Mouse (Mus musculus): ENCODE measurements around the gene Sept1. TPM values are rescaled to one million over a fixed set of nuclear protein-coding genes. Genes with fewer than 3 reads are reported as not detected.
"Not testable (repeated sequence)": the region's sequence is repeated elsewhere in the genome, so short reads cannot be mapped to it uniquely, and the experiment has no call there.

Gene Sept1
- polyA plus RNA-seq, 1 experiment from 2014 or later = 26.5 TPM

- Histone ChIP-seq H3K4me1 (replicated peaks; ENCODE audit: control insufficient read depth, insufficient read depth, low read length) (peaks cover 21% of the 10 kb centered on the region), H3K4me3 (replicated peaks; ENCODE audit: low read length) (no peak overlapping the region), H3K4me2 (ENCODE audit: low read length) (no peak overlapping the region), H3K9ac (replicated peaks; ENCODE audit: low read depth, low read length) (no peak overlapping the region), H3K9me3 (ENCODE audit: control insufficient read depth, low read length) (no peaks in the 10 kb centered on the region), H3K27ac (ENCODE audit: low read length) (no peak overlapping the region), H3K36me3 (ENCODE audit: control insufficient read depth, insufficient read depth) (peaks cover 30% of the 10 kb centered on the region), H3K27me3 (replicated peaks; ENCODE audit: control insufficient read depth, insufficient read depth, low read length) (no peaks in the 10 kb centered on the region)
- no peak for ATAC-seq
- WGBS = 92% methylated on average over 5 of the region's 5 CpGs
Observed at GRCm38 (mm10) chr7:127192989-127193388, 39.9 kb downstream of the Sept1 start.

GRCm38 (mm10) chr7:127190672-127191071 is 42.3 kb downstream of the Sept1 start:
- Histone ChIP-seq H3K4me3 (replicated peaks; ENCODE audit: low read length) (no peak overlapping the region), H3K9ac (replicated peaks; ENCODE audit: low read depth, low read length) (no peak overlapping the region), H3K4me2 (ENCODE audit: low read length) (no peak overlapping the region), H3K27ac (ENCODE audit: low read length) (no peak overlapping the region), H3K36me3 (ENCODE audit: control insufficient read depth, insufficient read depth) (peaks cover 24% of the 10 kb centered on the region), H3K27me3 (replicated peaks; ENCODE audit: control insufficient read depth, insufficient read depth, low read length) (no peaks in the 10 kb centered on the region), H3K9me3 (ENCODE audit: control insufficient read depth, low read length) (no peaks in the 10 kb centered on the region), H3K4me1 (replicated peaks; ENCODE audit: control insufficient read depth, insufficient read depth, low read length) (peaks cover 12% of the 10 kb centered on the region)
- WGBS = 84% methylated on average over 6 of the region's 6 CpGs
- no peak for ATAC-seq

- no peaks in the 10 kb centered on the region for H3K27me3 ChIP-seq (replicated peaks; ENCODE audit: control insufficient read depth, insufficient read depth, low read length)
- H3K9me3 ChIP-seq (ENCODE audit: control insufficient read depth, low read length) = no peaks in the 10 kb centered on the region
- ATAC-seq = no peak
- H3K9ac ChIP-seq (replicated peaks; ENCODE audit: low read depth, low read length) = no peak overlapping the region
- no peak overlapping the region for H3K4me2 ChIP-seq (ENCODE audit: low read length)
- no peaks in the 10 kb centered on the region for H3K4me1 ChIP-seq (replicated peaks; ENCODE audit: control insufficient read depth, insufficient read depth, low read length)
- no peak overlapping the region for H3K4me3 ChIP-seq (replicated peaks; ENCODE audit: low read length)
- 87% methylated on average over 17 of the region's 17 CpGs for WGBS
- H3K27ac ChIP-seq (ENCODE audit: low read length) = no peak overlapping the region
- H3K36me3 ChIP-seq (ENCODE audit: control insufficient read depth, insufficient read depth) = peaks cover 19% of the 10 kb centered on the region
Observed at GRCm38 (mm10) chr7:127188305-127189276, 44.3 kb downstream of the Sept1 start.

GRCm38 (mm10) chr7:127187351-127187750 is 45.6 kb downstream of the Sept1 start:
- no peaks in the 10 kb centered on the region for H3K27me3 ChIP-seq (replicated peaks; ENCODE audit: control insufficient read depth, insufficient read depth, low read length)
- H3K27ac ChIP-seq (ENCODE audit: low read length) = no peak overlapping the region

GRCm38 (mm10) chr7:127185601-127186000 is 47.3 kb downstream of the Sept1 start:
- Histone ChIP-seq H3K4me1 (replicated peaks; ENCODE audit: control insufficient read depth, insufficient read depth, low read length) (no peaks in the 10 kb centered on the region), H3K4me3 (replicated peaks; ENCODE audit: low read length) (no peak overlapping the region), H3K9me3 (ENCODE audit: control insufficient read depth, low read length) (no peaks in the 10 kb centered on the region), H3K9ac (replicated peaks; ENCODE audit: low read depth, low read length) (no peak overlapping the region), H3K27me3 (replicated peaks; ENCODE audit: control insufficient read depth, insufficient read depth, low read length) (no peaks in the 10 kb centered on the region), H3K27ac (ENCODE audit: low read length) (no peak overlapping the region), H3K4me2 (ENCODE audit: low read length) (no peak overlapping the region), H3K36me3 (ENCODE audit: control insufficient read depth, insufficient read depth) (no peaks in the 10 kb centered on the region)
- WGBS = 67% methylated on average over 3 of the region's 3 CpGs
- ATAC-seq = no peak

More at GRCm38 (mm10) chr7:127187351-127187750, 45.6 kb downstream of the Sept1 start:
- H3K36me3 ChIP-seq (ENCODE audit: control insufficient read depth, insufficient read depth) = peaks cover 10% of the 10 kb centered on the region
- ATAC-seq = no peak
- no peaks in the 10 kb centered on the region for H3K4me1 ChIP-seq (replicated peaks; ENCODE audit: control insufficient read depth, insufficient read depth, low read length)
- no peak overlapping the region for H3K9ac ChIP-seq (replicated peaks; ENCODE audit: low read depth, low read length)
- no peak overlapping the region for H3K4me3 ChIP-seq (replicated peaks; ENCODE audit: low read length)
- WGBS = 78% methylated on average over 10 of the region's 10 CpGs
- no peaks in the 10 kb centered on the region for H3K9me3 ChIP-seq (ENCODE audit: control insufficient read depth, low read length)
- H3K4me2 ChIP-seq (ENCODE audit: low read length) = no peak overlapping the region

GRCm38 (mm10) chr7:127184720-127185119 is 48.2 kb downstream of the Sept1 start:
- H3K4me1 ChIP-seq (replicated peaks; ENCODE audit: control insufficient read depth, insufficient read depth, low read length) = no peaks in the 10 kb centered on the region

GRCm38 (mm10) chr7:127183828-127184227 is 49.1 kb downstream of the Sept1 start:
- ATAC-seq = no peak
- Histone ChIP-seq H3K9me3 (ENCODE audit: control insufficient read depth, low read length) (no peaks in the 10 kb centered on the region), H3K4me3 (replicated peaks; ENCODE audit: low read length) (no peak overlapping the region), H3K36me3 (ENCODE audit: control insufficient read depth, insufficient read depth) (no peaks in the 10 kb centered on the region), H3K9ac (replicated peaks; ENCODE audit: low read depth, low read length) (no peak overlapping the region), H3K27ac (ENCODE audit: low read length) (no peak overlapping the region), H3K4me2 (ENCODE audit: low read length) (no peak overlapping the region), H3K27me3 (replicated peaks; ENCODE audit: control insufficient read depth, insufficient read depth, low read length) (no peaks in the 10 kb centered on the region), H3K4me1 (replicated peaks; ENCODE audit: control insufficient read depth, insufficient read depth, low read length) (no peaks in the 10 kb centered on the region)
- 79% methylated on average over 6 of the region's 6 CpGs for WGBS

More at GRCm38 (mm10) chr7:127184720-127185119, 48.2 kb downstream of the Sept1 start:
- Histone ChIP-seq H3K9me3 (ENCODE audit: control insufficient read depth, low read length) (no peaks in the 10 kb centered on the region), H3K9ac (replicated peaks; ENCODE audit: low read depth, low read length) (no peak overlapping the region), H3K36me3 (ENCODE audit: control insufficient read depth, insufficient read depth) (no peaks in the 10 kb centered on the region), H3K4me3 (replicated peaks; ENCODE audit: low read length) (no peak overlapping the region), H3K27me3 (replicated peaks; ENCODE audit: control insufficient read depth, insufficient read depth, low read length) (no peaks in the 10 kb centered on the region), H3K4me2 (ENCODE audit: low read length) (no peak overlapping the region), H3K27ac (ENCODE audit: low read length) (no peak overlapping the region)
- no CpG with 5 or more reads among the region's 1 CpGs for WGBS
- ATAC-seq = no peak

GRCm38 (mm10) chr7:127183345-127183744 is 49.6 kb downstream of the Sept1 start:
- 85% methylated on average over 8 of the region's 8 CpGs for WGBS
- no peak overlapping the region for H3K27ac ChIP-seq (ENCODE audit: low read length)
- H3K4me1 ChIP-seq (replicated peaks; ENCODE audit: control insufficient read depth, insufficient read depth, low read length) = no peaks in the 10 kb centered on the region
- H3K9ac ChIP-seq (replicated peaks; ENCODE audit: low read depth, low read length) = no peak overlapping the region
- no peaks in the 10 kb centered on the region for H3K36me3 ChIP-seq (ENCODE audit: control insufficient read depth, insufficient read depth)
- H3K4me3 ChIP-seq (replicated peaks; ENCODE audit: low read length) = no peak overlapping the region
- H3K4me2 ChIP-seq (ENCODE audit: low read length) = no peak overlapping the region
- no peak for ATAC-seq
- no peaks in the 10 kb centered on the region for H3K9me3 ChIP-seq (ENCODE audit: control insufficient read depth, low read length)
- no peaks in the 10 kb centered on the region for H3K27me3 ChIP-seq (replicated peaks; ENCODE audit: control insufficient read depth, insufficient read depth, low read length)

GRCm38 (mm10) chr7:127181724-127182123 is 51.2 kb downstream of the Sept1 start:
- H3K9me3 ChIP-seq (ENCODE audit: control insufficient read depth, low read length); H3K36me3 ChIP-seq (ENCODE audit: control insufficient read depth, insufficient read depth); H3K9ac ChIP-seq (replicated peaks; ENCODE audit: low read depth, low read length); H3K4me1 ChIP-seq (replicated peaks; ENCODE audit: control insufficient read depth, insufficient read depth, low read length); H3K27ac ChIP-seq (ENCODE audit: low read length); H3K4me2 ChIP-seq (ENCODE audit: low read length); ATAC-seq; H3K4me3 ChIP-seq (replicated peaks; ENCODE audit: low read length); H3K27me3 ChIP-seq (replicated peaks; ENCODE audit: control insufficient read depth, insufficient read depth, low read length): not testable (repeated sequence)
- 33% methylated on average over 3 of the region's 3 CpGs for WGBS
